Mouse (Mus musculus) liver, embryonic 16.5 days (tissue): ENCODE measurements around the gene Fam160b1. TPM values are rescaled to one million over a fixed set of nuclear protein-coding genes. Genes with fewer than 3 reads are reported as not detected.

Source experiments
- ATAC-seq: fragments of 200-750 bp; cut with Nextera tagmentation; 2 replicates; pipeline ENCODE4 v1.8.0; 2017; ENCODE audit warnings: low read depth, mild to moderate bottlenecking, moderate number of reproducible peaks, moderate library complexity
- H3K27ac ChIP-seq: fragments of 300-500 bp; sonication (generic); 2 replicates; pipeline ENCODE4 v1.5.1; 2014; ENCODE audit warnings: mild to moderate bottlenecking, low read length
- H3K27me3 ChIP-seq: fragments of 300-500 bp; sonication (generic); 2 replicates; pipeline ENCODE4 v1.6.1; 2014; ENCODE audit warnings: low read depth, low read length, mixed read lengths; ENCODE audit not compliant: control insufficient read depth, insufficient read depth
- H3K36me3 ChIP-seq: fragments of 300-500 bp; sonication (generic); 2 replicates; pipeline ENCODE4 v1.6.1; 2014; ENCODE audit warnings: mild to moderate bottlenecking; ENCODE audit not compliant: control insufficient read depth, insufficient read depth
- H3K4me1 ChIP-seq: fragments of 300-500 bp; sonication (generic); 2 replicates; pipeline ENCODE4 v1.6.1; 2014; ENCODE audit warnings: low read depth, low read length, mixed read lengths; ENCODE audit not compliant: control insufficient read depth
- H3K4me2 ChIP-seq: fragments of 300-500 bp; sonication (generic); 2 replicates; pipeline ENCODE4 v1.6.1; 2014; ENCODE audit warnings: low read depth, low read length, mixed read lengths
- H3K4me3 ChIP-seq: fragments of 300-500 bp; sonication (generic); 2 replicates; pipeline ENCODE4 v1.5.1; 2014; ENCODE audit warnings: low read depth, mild to moderate bottlenecking, low read length
- H3K9ac ChIP-seq: fragments of 300-500 bp; sonication (generic); 2 replicates; pipeline ENCODE4 v1.6.1; 2014; ENCODE audit warnings: low read depth, low read length
- H3K9me3 ChIP-seq: fragments of 300-500 bp; sonication (generic); replicated peaks from 2 replicates; pipeline ENCODE4 v1.6.1; 2016; ENCODE audit warnings: low read length; ENCODE audit not compliant: control insufficient read depth
- WGBS: fragments of 180-500 bp; shearing (Covaris S2); extraction: QIAGEN DNeasy Blood & Tissue Kit; methylation state at CpG from one replicate; pipeline ENCODE4 v1.1.7; 2014; ENCODE audit not compliant: insufficient replicate concordance; 5-methylcytosine and 5-hydroxymethylcytosine counted together
- polyA plus RNA-seq: library from polyadenylated mRNA; unstranded; fragments of >200 nt; fragmentation: Nextera tagmentation; extraction: Ambion mirVana; gene quantifications from 2 replicates; pipeline ENCODE4 v1.2.1, GENCODE M21; 2015

The Fam160b1 gene
- polyA plus RNA-seq, 1 experiment from 2014 or later: 7.2 TPM

- no peak overlapping the region for H3K27ac ChIP-seq
- no peak for ATAC-seq
- no peak overlapping the region for H3K4me3 ChIP-seq
- H3K9ac ChIP-seq: no peak overlapping the region
- 54% methylated on average over 4 of the region's 4 CpGs for WGBS
- no peaks in the 10 kb centered on the region for H3K36me3 ChIP-seq
- 0 out of 2 replicates have a peak, but pooled peaks cover 3% of the 10 kb centered on the region for H3K4me1 ChIP-seq
- H3K27me3 ChIP-seq: no peaks in the 10 kb centered on the region
- no peak overlapping the region for H3K4me2 ChIP-seq
- no peaks in the 10 kb centered on the region for H3K9me3 ChIP-seq
These were observed 38.0 kb upstream of the Fam160b1 start for GRCm38 (mm10) chr19:57322491-57322890.

- Histone ChIP-seq H3K9ac (no peak overlapping the region), H3K4me3 (no peak overlapping the region), H3K27ac (no peak overlapping the region), H3K36me3 (no peaks in the 10 kb centered on the region), H3K9me3 (no peaks in the 10 kb centered on the region), H3K27me3 (no peaks in the 10 kb centered on the region), H3K4me1 (0 out of 2 replicates have a peak, but pooled peaks cover 3% of the 10 kb centered on the region), H3K4me2 (no peak overlapping the region)
- ATAC-seq: no peak
- 62% methylated on average over 8 of the region's 8 CpGs for WGBS
These were observed 37.4 kb upstream of the Fam160b1 start for GRCm38 (mm10) chr19:57323087-57323486.

- H3K36me3 ChIP-seq: no peaks in the 10 kb centered on the region
- no peaks in the 10 kb centered on the region for H3K27me3 ChIP-seq
- no peak overlapping the region for H3K9ac ChIP-seq
- H3K27ac ChIP-seq: no peak overlapping the region
- 22% methylated on average over 7 of the region's 7 CpGs for WGBS
- H3K9me3 ChIP-seq: no peaks in the 10 kb centered on the region
- H3K4me3 ChIP-seq: no peak overlapping the region
- H3K4me1 ChIP-seq: peaks cover 3% of the 10 kb centered on the region; the same call in 1 of the 2 replicates
- no peak for ATAC-seq
- H3K4me2 ChIP-seq: no peak overlapping the region
These were observed 34.7 kb upstream of the Fam160b1 start for GRCm38 (mm10) chr19:57325748-57326300.

- no peaks in the 10 kb centered on the region for H3K9me3 ChIP-seq
- H3K27me3 ChIP-seq: no peaks in the 10 kb centered on the region
- H3K4me3 ChIP-seq: no peak overlapping the region
- no peak overlapping the region for H3K27ac ChIP-seq
- ATAC-seq: no peak
- H3K36me3 ChIP-seq: no peaks in the 10 kb centered on the region
- H3K4me1 ChIP-seq: no peaks in the 10 kb centered on the region; the same call in 1 of the 2 replicates
- H3K9ac ChIP-seq: no peak overlapping the region
- no peak overlapping the region for H3K4me2 ChIP-seq
These were observed 32.8 kb upstream of the Fam160b1 start for GRCm38 (mm10) chr19:57327679-57328078.

GRCm38 (mm10) chr19:57328269-57328668 lies 32.2 kb upstream of the Fam160b1 start:
- Histone ChIP-seq H3K4me1 (no peaks in the 10 kb centered on the region; the same call in 1 of the 2 replicates), H3K27ac (no peak overlapping the region), H3K36me3 (no peaks in the 10 kb centered on the region), H3K4me3 (no peak overlapping the region), H3K27me3 (no peaks in the 10 kb centered on the region), H3K9ac (no peak overlapping the region), H3K4me2 (no peak overlapping the region), H3K9me3 (no peaks in the 10 kb centered on the region)
- no peak for ATAC-seq
- 81% methylated on average over 7 of the region's 7 CpGs for WGBS

GRCm38 (mm10) chr19:57328792-57329191 lies 31.7 kb upstream of the Fam160b1 start:
- WGBS: 36% methylated on average over 12 of the region's 12 CpGs
- Histone ChIP-seq H3K36me3 (no peaks in the 10 kb centered on the region), H3K4me2 (0 out of 2 replicates have a peak overlapping the region, but pooled peaks have one; percentile 19), H3K9me3 (no peaks in the 10 kb centered on the region), H3K27me3 (no peaks in the 10 kb centered on the region), H3K4me1 (no peaks in the 10 kb centered on the region; the same call in 1 of the 2 replicates), H3K4me3 (no peak overlapping the region), H3K9ac (no peak overlapping the region), H3K27ac (no peak overlapping the region)
- ATAC-seq: no peak

GRCm38 (mm10) chr19:57330309-57330708 lies 30.2 kb upstream of the Fam160b1 start:
- Histone ChIP-seq H3K27ac (no peak overlapping the region), H3K9ac (no peak overlapping the region), H3K9me3 (no peaks in the 10 kb centered on the region), H3K4me1 (no peaks in the 10 kb centered on the region; the same call in 1 of the 2 replicates), H3K36me3 (no peaks in the 10 kb centered on the region), H3K4me2 (no peak overlapping the region), H3K27me3 (no peaks in the 10 kb centered on the region), H3K4me3 (no peak overlapping the region)
- WGBS: 62% methylated on average over 11 of the region's 11 CpGs
- no peak for ATAC-seq

GRCm38 (mm10) chr19:57331237-57331636 lies 29.2 kb upstream of the Fam160b1 start:
- no peaks in the 10 kb centered on the region; the same call in 1 of the 2 replicates for H3K4me1 ChIP-seq
- no peaks in the 10 kb centered on the region for H3K9me3 ChIP-seq
- no peak overlapping the region for H3K9ac ChIP-seq
- no peak for ATAC-seq
- no peaks in the 10 kb centered on the region for H3K27me3 ChIP-seq
- H3K4me2 ChIP-seq: no peak overlapping the region
- H3K36me3 ChIP-seq: no peaks in the 10 kb centered on the region
- 65% methylated on average over 6 of the region's 6 CpGs for WGBS
- no peak overlapping the region for H3K27ac ChIP-seq
- H3K4me3 ChIP-seq: no peak overlapping the region

GRCm38 (mm10) chr19:57333356-57333755 lies 27.1 kb upstream of the Fam160b1 start:
- Histone ChIP-seq H3K36me3 (no peaks in the 10 kb centered on the region), H3K4me2 (no peak overlapping the region), H3K4me3 (no peak overlapping the region), H3K9me3 (no peaks in the 10 kb centered on the region), H3K4me1 (no peaks in the 10 kb centered on the region; the same call in 1 of the 2 replicates), H3K9ac (no peak overlapping the region), H3K27ac (no peak overlapping the region), H3K27me3 (no peaks in the 10 kb centered on the region)
- no peak for ATAC-seq
- whole genome bisulfite sequencing: 71% methylated on average over 4 of the region's 4 CpGs
